Mouse (Mus musculus) fibroblast of lung, adult 2 months (primary cell): ENCODE results near the gene Shank2.

Source experiments
- DNase-seq: peaks from one replicate; pipeline ENCODE4 v3.0.0-alpha.2; 2011; ENCODE audit warnings: low read depth

Shank2 gene

DNA sequence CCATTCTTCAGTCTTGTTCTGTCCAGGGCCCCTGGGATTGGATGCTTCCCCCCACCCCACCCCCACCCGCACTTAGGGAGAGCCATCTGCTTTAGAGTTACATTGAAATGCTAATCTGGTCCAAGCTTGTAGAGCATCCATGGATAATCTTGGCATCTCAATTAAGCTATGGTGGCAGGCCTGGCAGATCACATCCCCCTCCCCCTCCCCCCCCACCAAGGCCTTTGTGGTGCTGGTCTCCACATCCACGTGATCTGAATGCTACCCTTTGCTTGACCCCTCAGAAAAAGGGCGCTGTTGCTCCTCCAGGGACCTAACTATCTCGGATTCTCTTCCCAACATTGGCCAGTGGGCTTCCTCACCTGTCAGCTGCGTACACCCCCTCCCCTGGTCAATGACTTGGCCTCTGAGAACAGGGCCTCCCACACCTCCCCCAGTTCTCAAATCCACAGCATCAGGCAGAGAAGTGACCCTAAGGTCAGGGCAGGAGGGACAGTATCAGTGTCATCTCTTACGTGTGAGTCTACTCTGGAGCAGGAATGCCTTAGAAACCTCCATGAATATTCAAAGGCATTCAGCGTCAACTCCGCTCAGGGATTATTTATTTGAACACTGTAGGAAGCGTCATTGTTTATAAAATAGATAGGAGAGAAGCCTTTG is 104.8 kb downstream of the Shank2 start:
- no peak for DNase-seq

DNA sequence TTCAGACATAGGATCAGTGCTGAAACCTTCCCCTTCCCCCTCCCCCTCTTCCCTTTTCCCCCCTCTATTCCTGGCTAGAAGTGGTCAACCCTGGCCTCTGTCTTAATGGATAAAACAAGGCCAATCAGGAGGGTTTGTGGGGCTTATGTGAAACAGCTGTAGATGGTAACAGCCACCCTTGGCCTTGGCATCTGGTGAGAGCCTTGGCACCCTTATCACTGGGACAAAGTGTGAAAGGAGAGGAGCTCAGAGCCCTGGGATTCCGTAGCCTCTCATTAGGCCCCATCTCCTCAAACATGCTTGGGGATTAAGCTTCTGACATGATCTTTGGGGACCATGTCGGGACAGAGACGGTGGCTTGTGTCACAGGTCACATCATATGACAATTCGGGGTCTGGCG is 106.4 kb downstream of the Shank2 start:
- DNase-seq = no peak

DNA sequence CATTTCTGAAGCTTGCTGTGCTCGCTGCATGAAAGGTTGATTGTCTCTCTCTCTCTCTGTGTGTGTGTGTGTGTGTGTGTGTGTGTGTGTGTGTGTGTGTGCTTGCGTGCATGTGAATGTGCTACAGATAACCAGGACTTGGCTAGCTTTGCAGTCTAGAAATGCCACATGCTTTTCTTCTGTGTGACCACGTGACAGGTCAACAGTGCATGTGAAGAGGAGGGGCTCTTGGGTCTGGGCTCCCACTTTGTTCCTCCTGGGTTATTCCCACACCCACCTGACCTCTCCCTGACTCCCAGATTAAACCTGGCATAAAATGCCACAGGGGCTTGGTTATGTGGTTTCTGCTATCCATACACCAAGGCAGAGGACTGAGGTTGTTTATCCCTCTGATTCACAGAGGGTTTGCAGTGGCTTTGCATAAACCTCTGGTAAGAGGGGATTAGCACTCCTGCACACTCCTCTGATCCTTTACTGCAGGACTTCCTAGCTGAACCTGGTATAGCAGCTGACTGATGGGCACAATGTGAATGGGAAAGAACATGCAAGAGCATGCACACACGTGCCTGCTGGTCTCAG is 109.4 kb downstream of the Shank2 start:
- DNase-seq = no peak

DNA sequence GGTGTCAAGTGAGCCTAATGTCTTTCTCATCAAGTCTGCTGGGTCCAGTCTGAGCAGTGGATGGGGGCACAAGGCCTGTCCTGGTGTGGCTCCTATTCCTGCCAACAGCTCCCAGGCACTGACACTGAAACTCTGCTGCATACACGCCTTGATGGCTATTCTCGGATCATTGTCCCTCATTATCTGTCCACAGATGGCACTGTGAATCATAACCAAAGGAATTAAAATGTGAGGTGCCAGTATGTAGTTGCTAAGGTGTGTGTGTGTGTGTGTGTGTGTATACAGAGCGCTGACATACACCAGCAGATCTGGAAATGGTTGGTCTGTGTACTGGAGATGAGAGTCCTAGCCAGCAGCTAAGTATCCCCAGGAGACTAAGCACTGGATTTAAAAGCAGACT is 110.3 kb downstream of the Shank2 start:
- no peak for DNase-seq

DNA sequence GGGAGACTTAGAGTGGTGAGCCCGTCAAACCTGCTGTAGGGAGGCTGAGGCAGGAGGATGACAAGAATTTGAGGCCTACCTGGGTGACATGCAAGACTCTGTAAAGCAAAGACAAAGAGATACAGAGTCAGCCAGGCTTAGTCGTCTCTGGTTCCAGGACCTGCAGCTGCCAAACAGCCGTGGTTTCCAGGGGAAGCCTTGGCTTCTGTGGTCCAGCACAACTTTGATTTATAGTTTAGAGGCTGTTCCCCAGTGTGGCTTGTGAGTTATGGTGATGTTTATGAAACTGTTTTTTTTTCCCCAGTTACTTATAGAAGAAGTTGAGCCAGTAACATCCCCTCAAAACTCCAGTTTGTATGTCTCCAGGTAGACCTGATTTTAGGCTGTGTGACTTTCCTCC is 112.5 kb downstream of the Shank2 start:
- DNase-seq = no peak

- DNase-seq = no peak
These were observed 117.8 kb downstream of the Shank2 start for GRCm38 (mm10) chr7:144119562-144119961.

DNA sequence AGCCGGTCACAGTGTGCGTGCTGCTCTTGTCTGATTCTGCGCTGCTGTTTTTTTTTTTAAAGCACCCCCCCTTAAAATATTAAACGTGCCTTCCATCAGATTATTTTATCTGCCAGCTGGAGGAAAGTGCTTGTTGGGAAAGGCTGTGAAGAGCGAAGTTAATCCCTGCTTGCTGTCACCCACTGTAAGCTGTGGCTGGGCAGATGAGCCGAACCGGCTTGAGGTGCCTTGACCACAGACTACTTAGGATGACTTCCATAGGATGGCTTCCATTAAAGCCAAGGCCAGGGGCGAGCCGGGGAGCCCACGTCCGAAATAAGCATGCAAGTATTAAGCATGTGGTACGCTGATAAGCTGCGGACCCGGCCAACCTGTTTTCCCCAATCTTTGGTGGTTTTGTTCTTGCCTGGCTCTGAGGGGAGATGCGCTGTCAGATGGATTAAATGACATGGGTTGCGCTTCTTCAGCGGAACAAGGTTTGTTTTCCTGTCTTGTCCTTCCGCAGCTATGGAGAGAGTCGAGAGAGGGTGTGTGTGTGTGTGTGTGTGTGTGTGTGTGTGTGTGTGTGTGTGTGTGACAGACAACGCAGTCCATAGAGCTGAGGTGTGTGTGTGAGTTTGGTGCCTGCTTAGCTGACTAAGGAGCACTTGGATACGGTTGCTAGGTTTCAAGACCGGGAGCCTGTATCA is 131.1 kb downstream of the Shank2 start:
- no peak for DNase-seq

DNA sequence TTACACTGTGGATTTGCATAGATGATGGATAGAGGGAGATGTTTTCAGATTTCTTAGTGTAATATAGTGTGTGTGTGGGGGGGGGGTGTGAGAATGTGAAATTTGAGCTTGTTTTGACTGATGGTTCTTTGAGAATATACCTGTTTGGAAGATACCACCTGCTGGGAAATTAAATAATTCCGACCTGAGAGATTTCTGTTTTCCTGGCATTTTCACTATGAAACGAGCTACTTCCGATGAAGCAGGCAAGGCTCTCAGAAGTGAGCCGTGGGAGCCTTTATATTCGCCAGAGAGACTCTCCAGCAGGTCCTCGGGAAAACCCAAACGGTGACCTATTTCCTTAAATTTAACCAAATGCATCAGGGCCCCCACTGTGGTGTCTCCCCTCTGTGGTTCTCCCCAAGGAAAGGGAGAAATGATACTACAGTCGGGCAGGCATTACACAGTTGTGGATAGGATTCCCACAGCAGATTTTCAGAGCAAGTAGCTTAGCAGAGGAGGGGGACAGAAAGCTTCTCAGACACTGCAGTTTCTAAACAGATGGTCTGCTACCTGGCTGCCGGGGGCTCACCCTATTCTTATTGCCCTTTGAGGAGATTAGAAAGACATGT is 131.8 kb downstream of the Shank2 start:
- no peak for DNase-seq

- no peak for DNase-seq
These were observed 133.0 kb downstream of the Shank2 start for GRCm38 (mm10) chr7:144134699-144135098.

DNA sequence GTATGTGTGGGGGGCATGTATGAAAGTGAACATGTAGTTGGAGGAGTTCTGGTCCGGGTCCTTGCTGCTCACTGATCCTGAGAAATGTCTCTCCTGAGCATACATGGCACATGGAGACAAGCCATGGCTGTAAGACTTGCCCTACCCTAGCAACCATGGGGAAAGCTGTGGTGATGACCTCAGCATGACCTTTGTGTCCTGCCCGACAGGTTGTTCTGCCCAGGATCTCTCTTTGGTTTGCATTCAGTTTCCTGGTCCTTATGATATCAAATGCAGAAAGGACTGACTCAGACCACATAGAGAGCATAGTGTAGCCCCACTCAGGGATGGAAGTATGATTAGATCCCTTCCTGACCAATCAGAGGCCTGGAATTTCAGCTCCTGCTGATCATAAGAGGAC is 136.1 kb downstream of the Shank2 start:
- DNase-seq = no peak

DNA sequence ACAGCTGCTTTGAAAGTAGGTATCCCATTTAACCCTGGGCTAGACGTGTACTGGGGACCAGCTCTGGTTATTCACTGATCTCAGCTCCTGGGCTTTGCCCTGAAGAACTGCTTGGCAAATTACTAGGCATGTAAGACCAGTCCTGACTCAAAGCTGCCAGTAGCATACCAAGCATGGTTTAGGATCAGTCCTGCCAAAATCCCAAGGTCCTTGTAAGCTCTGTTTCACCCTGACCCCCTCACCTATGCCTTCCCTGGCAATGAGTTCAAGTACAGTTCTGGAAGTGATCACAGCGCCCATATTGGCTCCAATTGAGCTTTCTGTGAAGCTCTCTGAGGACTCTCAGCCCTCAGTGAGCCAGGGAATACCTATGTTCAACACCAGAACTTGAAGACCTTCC is 136.7 kb downstream of the Shank2 start:
- no peak for DNase-seq

DNA sequence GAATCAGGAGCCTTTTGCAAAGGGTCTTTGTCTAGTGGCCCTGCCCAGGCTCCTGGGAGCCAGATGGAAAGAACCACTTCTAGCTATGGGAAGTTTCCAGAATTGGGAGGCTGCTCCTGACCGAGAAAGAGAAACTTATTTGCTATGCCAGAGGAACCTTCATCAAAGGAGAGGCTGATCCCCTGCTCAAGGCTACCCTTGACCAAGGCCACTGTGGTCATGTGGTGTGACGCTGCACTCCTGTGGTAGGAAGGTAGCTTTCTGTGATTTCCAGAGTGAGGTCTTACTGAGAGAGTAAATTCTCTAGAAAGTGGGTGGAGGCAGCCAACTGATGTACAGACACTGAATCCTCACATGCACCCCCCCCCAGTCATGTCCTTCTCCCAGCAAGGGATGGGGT is 138.0 kb downstream of the Shank2 start:
- no peak for DNase-seq

DNA sequence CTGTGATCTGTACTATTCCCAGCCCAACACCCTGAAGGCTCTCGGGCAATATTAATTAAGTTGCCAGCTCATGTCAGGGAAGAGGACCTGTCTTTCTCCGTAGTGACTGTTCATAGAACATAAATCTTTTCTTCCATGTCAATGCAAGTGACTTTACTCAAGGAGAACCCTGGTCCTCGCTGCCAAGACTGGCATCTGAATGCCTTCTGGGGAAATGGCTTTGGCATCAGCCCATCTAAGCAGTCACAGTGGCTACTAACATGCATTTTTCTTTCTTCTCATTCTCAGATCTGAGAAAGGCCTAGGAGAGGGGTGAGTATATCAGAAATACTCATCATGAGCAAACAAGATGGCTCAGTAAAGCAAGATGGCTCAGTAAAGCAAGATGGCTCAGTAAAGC is 138.7 kb downstream of the Shank2 start:
- DNase-seq = no peak

DNA sequence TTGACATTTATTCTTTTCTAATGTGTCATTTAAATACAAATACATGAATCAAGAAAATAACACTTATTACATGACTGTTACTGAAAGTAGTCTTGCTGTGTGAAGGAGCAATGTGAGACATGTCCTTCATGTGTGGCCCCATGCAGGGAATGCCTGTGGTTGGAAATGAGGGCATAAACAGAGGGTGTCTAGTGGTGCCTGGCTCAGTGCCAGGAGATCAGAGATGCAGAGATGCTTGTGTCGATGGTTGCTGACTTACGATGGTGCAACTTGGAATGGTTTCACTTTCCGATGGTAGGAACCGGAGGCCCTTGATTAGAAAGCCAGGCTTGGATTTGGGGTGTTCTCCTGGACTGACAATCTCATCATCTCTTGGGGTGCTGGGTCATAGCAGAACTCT is 140.3 kb downstream of the Shank2 start:
- no peak for DNase-seq

GRCm38 (mm10) chr7:144143941-144144340 is 142.2 kb downstream of the Shank2 start:
- DNase-seq = no peak

DNA sequence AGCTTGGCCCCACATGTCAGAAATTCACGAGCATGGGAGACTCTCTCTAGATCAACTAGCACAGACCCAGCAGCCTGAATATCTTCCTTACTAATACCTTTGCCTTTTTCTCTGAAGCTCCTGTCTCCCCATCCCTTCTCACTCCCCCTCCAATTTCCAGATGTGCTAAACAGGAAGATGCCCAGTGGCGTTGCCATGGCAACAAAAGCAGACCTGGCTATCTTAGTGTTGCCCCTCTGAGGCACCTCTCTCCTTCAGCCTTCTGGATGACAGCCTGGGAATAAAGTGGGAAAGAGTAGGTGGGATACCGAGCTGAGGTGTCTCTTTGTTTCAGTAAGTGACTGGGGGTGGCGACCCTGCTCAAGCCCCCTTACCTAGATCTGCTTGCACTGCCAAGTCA is 146.4 kb downstream of the Shank2 start:
- no peak for DNase-seq

GRCm38 (mm10) chr7:144153124-144153523 is 151.4 kb downstream of the Shank2 start:
- no peak for DNase-seq

DNA sequence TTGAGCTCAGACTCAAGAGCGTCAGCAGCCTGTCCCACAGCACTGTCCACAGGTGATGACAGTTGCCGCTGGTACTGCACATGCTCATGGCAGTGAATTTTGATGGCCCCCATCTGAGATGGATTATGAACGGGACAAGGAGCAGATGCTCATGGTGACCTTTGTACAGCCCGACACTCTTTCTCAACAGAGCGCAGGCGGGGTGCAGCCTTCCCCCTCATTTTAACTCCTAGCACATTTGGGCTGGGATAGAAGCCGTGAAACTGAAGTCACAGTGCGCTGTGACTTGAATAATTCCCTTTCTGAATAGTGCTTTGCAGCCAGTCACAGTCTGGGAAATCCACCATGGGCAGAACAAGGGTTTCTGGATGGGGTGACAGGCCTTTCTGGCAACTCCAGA is 152.0 kb downstream of the Shank2 start:
- no peak for DNase-seq

GRCm38 (mm10) chr7:144157936-144158335 is 156.2 kb downstream of the Shank2 start:
- DNase-seq = no peak

DNA sequence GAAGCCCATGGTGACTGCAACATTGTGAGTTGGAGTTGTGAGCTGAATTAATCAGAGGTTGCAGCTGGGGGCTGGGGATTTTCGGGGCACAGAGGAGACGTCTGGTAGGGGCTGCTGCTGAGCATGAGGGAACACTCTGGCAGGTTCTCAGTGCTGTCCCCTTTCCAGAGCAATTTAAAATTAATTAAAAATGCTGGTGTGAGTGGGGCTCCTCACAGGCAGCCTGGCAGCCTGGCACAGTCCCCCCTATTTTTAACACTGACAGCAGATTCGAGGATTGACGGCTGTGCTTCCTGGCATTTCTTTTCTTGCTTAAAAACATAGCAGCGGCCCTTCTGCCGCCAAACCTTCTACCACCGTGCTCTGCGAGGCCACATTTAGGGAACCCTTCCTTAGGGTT is 157.8 kb downstream of the Shank2 start:
- DNase-seq = no peak

DNA sequence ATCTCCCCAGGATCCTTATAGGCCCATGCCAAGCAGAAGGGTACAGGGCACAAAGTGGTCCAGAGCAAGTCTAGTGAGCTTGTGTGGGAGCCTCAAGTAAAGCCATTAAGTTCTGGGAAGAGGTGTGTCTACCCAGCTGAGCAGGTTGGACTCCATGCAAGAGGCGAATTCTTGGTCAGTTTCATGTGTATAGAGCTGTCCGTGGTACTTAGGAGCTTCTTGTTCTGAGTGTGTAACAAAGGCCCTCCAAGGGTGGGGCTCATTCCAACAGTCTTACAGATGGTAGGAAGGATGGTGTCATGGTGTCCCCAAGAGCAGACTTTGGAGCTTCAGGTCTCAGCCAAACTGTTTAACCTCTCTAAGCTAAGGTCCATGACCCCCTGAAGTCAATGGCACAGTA is 158.3 kb downstream of the Shank2 start:
- DNase-seq = no peak

- DNase-seq = no peak
These were observed 159.0 kb downstream of the Shank2 start for GRCm38 (mm10) chr7:144160646-144161249.

DNA sequence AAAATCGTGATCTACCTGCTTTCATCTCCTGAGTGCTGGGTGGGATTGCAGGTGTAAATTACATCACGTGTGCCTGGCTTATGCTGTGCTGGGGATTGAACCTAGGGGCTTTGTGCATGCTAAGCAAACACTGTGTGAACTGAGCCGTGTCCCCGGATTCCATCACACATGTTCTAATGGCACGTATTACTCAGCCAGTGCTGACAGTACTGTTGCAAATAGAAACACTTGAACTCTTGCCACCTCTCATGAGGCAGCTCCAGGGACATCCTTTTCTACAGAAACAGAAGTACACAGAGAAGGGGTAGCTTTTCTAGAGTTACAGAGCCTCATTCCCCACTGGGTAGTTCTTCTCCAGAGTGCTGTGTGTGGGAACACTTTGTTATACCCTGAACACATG is 168.5 kb downstream of the Shank2 start:
- no peak for DNase-seq
